Mouse (Mus musculus): ENCODE results near the gene Hist1h4i. TPM values are rescaled to one million over a fixed set of nuclear protein-coding genes. Genes with fewer than 3 reads are reported as not detected.

Hist1h4i gene
- total and polyA plus RNA-seq, 3 experiments = 12.6 to 284 (median 52.2) TPM

GRCm38 (mm10) chr13:21997821-21998220 lies 43.3 kb downstream of the Hist1h4i start:
- TF ChIP-seq GATA2 (IDR thresholded peaks at IDR 0.05; ENCODE audit: borderline replicate concordance, low read depth, low read length) (no peak), POLR2AphosphoS5 (IDR thresholded peaks at IDR 0.05; ENCODE audit: insufficient replicate concordance, low read depth, low read length) (no peak), TAL1 (conservative IDR thresholded peaks at IDR 0.05; ENCODE audit: low read depth, low read length) (no peak), GATA1 (IDR thresholded peaks at IDR 0.05; ENCODE audit: borderline replicate concordance, low read length) (no peak), CTCF (IDR thresholded peaks at IDR 0.05; ENCODE audit: low read depth, low read length) (no peak)
- ATAC-seq (ENCODE audit: extremely low read depth, insufficient number of reproducible peaks, low FRiP score, poor library complexity, severe bottlenecking) (no peak), DNase-seq (ENCODE audit: low spot score) (no peak)
- Histone ChIP-seq H3K27me3 (ENCODE audit: insufficient read depth, low read length) (peaks cover 68% of the 10 kb centered on the region), H3K4me3 (ENCODE audit: low read depth, low read length) (no peak overlapping the region), H3K4me1 (ENCODE audit: insufficient read depth, low read depth, low read length) (peaks cover 43% of the 10 kb centered on the region), H3K36me3 (replicated peaks) (no peaks in the 10 kb centered on the region), H3K9me3 (replicated peaks) (no peaks in the 10 kb centered on the region)

- no peak for ATAC-seq (ENCODE audit: extremely low read depth, insufficient number of reproducible peaks, low FRiP score, poor library complexity, severe bottlenecking)
- Histone ChIP-seq H3K27me3 (ENCODE audit: insufficient read depth, low read length) (peaks cover 64% of the 10 kb centered on the region), H3K9me3 (replicated peaks) (no peaks in the 10 kb centered on the region), H3K4me1 (ENCODE audit: insufficient read depth, low read depth, low read length) (peaks cover 42% of the 10 kb centered on the region), H3K4me3 (ENCODE audit: low read depth, low read length) (peak overlapping the region; percentile 36; the same call in 1 of the 2 replicates), H3K36me3 (replicated peaks) (no peaks in the 10 kb centered on the region)
- no peak for DNase-seq (ENCODE audit: low spot score)
- TF ChIP-seq CTCF (IDR thresholded peaks at IDR 0.05; ENCODE audit: low read depth, low read length) = no peak
- no peak for TF ChIP-seq GATA2 (IDR thresholded peaks at IDR 0.05; ENCODE audit: borderline replicate concordance, low read depth, low read length)
- TF ChIP-seq TAL1 (conservative IDR thresholded peaks at IDR 0.05; ENCODE audit: low read depth, low read length) = no peak
- no peak for TF ChIP-seq POLR2AphosphoS5 (IDR thresholded peaks at IDR 0.05; ENCODE audit: insufficient replicate concordance, low read depth, low read length)
- TF ChIP-seq GATA1 (IDR thresholded peaks at IDR 0.05; ENCODE audit: borderline replicate concordance, low read length) = no peak
These were observed 43.9 kb downstream of the Hist1h4i start for GRCm38 (mm10) chr13:21997201-21997820.

- no peak for DNase-seq (ENCODE audit: low spot score)
- TF ChIP-seq POLR2AphosphoS5 (IDR thresholded peaks at IDR 0.05; ENCODE audit: insufficient replicate concordance, low read depth, low read length) (no peak), TAL1 (conservative IDR thresholded peaks at IDR 0.05; ENCODE audit: low read depth, low read length) (no peak), GATA2 (IDR thresholded peaks at IDR 0.05; ENCODE audit: borderline replicate concordance, low read depth, low read length) (no peak), CTCF (IDR thresholded peaks at IDR 0.05; ENCODE audit: low read depth, low read length) (no peak), GATA1 (IDR thresholded peaks at IDR 0.05; ENCODE audit: borderline replicate concordance, low read length) (no peak)
- Histone ChIP-seq H3K36me3 (replicated peaks) (no peaks in the 10 kb centered on the region), H3K9me3 (replicated peaks) (no peaks in the 10 kb centered on the region), H3K4me1 (ENCODE audit: insufficient read depth, low read depth, low read length) (peaks cover 37% of the 10 kb centered on the region), H3K4me3 (ENCODE audit: low read depth, low read length) (peak overlapping the region; percentile 36; the same call in 1 of the 2 replicates), H3K27me3 (ENCODE audit: insufficient read depth, low read length) (peaks cover 59% of the 10 kb centered on the region)
- no peak for ATAC-seq (ENCODE audit: extremely low read depth, insufficient number of reproducible peaks, low FRiP score, poor library complexity, severe bottlenecking)
These were observed 44.3 kb downstream of the Hist1h4i start for GRCm38 (mm10) chr13:21996840-21997185.

- TF ChIP-seq POLR2AphosphoS5 (IDR thresholded peaks at IDR 0.05; ENCODE audit: insufficient replicate concordance, low read depth, low read length) (no peak), GATA2 (IDR thresholded peaks at IDR 0.05; ENCODE audit: borderline replicate concordance, low read depth, low read length) (no peak), TAL1 (conservative IDR thresholded peaks at IDR 0.05; ENCODE audit: low read depth, low read length) (no peak), CTCF (IDR thresholded peaks at IDR 0.05; ENCODE audit: low read depth, low read length) (no peak), GATA1 (IDR thresholded peaks at IDR 0.05; ENCODE audit: borderline replicate concordance, low read length) (no peak)
- Histone ChIP-seq H3K27me3 (ENCODE audit: insufficient read depth, low read length) (peaks cover 55% of the 10 kb centered on the region), H3K4me3 (ENCODE audit: low read depth, low read length) (peak overlapping the region; percentile 66; the same call in 1 of the 2 replicates), H3K4me1 (ENCODE audit: insufficient read depth, low read depth, low read length) (peaks cover 32% of the 10 kb centered on the region), H3K36me3 (replicated peaks) (no peaks in the 10 kb centered on the region), H3K9me3 (replicated peaks) (peaks cover 3% of the 10 kb centered on the region)
- DNase-seq (ENCODE audit: low spot score) (no peak), ATAC-seq (ENCODE audit: extremely low read depth, insufficient number of reproducible peaks, low FRiP score, poor library complexity, severe bottlenecking) (no peak)
These were observed 44.9 kb downstream of the Hist1h4i start for GRCm38 (mm10) chr13:21996101-21996839.

- no peak for ATAC-seq (ENCODE audit: extremely low read depth, insufficient number of reproducible peaks, low FRiP score, poor library complexity, severe bottlenecking)
- Histone ChIP-seq H3K36me3 (replicated peaks) (no peaks in the 10 kb centered on the region), H3K27me3 (ENCODE audit: insufficient read depth, low read length) (peaks cover 54% of the 10 kb centered on the region), H3K4me3 (ENCODE audit: low read depth, low read length) (peak overlapping the region; percentile 66; the same call in 1 of the 2 replicates), H3K4me1 (ENCODE audit: insufficient read depth, low read depth, low read length) (peaks cover 29% of the 10 kb centered on the region), H3K9me3 (replicated peaks) (peaks cover 9% of the 10 kb centered on the region)
- no peak for DNase-seq (ENCODE audit: low spot score)
- no peak for TF ChIP-seq GATA1 (IDR thresholded peaks at IDR 0.05; ENCODE audit: borderline replicate concordance, low read length)
- no peak for TF ChIP-seq TAL1 (conservative IDR thresholded peaks at IDR 0.05; ENCODE audit: low read depth, low read length)
These were observed 45.7 kb downstream of the Hist1h4i start for GRCm38 (mm10) chr13:21995331-21995914.

DNA sequence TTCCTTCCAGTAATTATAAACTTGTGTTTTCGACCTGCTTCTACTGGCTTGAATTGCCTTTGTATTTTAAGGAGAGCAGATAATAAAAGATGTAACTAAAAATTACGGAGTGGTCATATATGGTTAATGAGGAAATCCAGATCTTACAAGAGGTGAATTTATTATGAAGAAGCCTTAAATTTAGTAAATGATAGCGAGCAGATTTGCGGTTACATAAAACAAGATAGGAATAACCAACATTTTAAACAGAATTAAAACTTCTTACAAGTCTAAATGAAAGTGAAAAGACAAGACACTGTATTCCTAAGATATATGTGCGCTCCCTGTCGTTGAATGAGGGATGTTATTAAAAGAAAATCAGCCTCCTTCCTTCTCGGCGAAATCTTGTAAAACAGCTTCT lies 46.3 kb downstream of the Hist1h4i start:
- DNase-seq (ENCODE audit: low spot score) = no peak
- Histone ChIP-seq H3K36me3 (replicated peaks) (no peaks in the 10 kb centered on the region), H3K4me1 (ENCODE audit: insufficient read depth, low read depth, low read length) (peaks cover 29% of the 10 kb centered on the region), H3K4me3 (ENCODE audit: low read depth, low read length) (peak overlapping the region; percentile 66; the same call in 1 of the 2 replicates), H3K9me3 (replicated peaks) (peaks cover 11% of the 10 kb centered on the region), H3K27me3 (ENCODE audit: insufficient read depth, low read length) (peaks cover 54% of the 10 kb centered on the region)
- ATAC-seq (ENCODE audit: extremely low read depth, insufficient number of reproducible peaks, low FRiP score, poor library complexity, severe bottlenecking) = no peak
- no peak for TF ChIP-seq POLR2AphosphoS5 (IDR thresholded peaks at IDR 0.05; ENCODE audit: insufficient replicate concordance, low read depth, low read length)
- TF ChIP-seq CTCF (IDR thresholded peaks at IDR 0.05; ENCODE audit: low read depth, low read length) = no peak
- TF ChIP-seq TAL1 (conservative IDR thresholded peaks at IDR 0.05; ENCODE audit: low read depth, low read length) = no peak

Data from G1E (cell line).